Mouse (Mus musculus): Measurements from ENCODE around the gene Mut. TPM values are rescaled to one million over a fixed set of nuclear protein-coding genes. Genes with fewer than 3 reads are reported as not detected.

The Mut gene
- polyA plus RNA-seq, 1 experiment: 4.8 TPM

- H3K27me3 ChIP-seq (ENCODE audit: control insufficient read depth, insufficient read depth, insufficient read length): no peaks in the 10 kb centered on the region
- H3K4me3 ChIP-seq (ENCODE audit: insufficient read depth, poor library complexity, severe bottlenecking): no peak overlapping the region
- TF ChIP-seq MYOD1 (IDR thresholded peaks at IDR 0.05; ENCODE audit: control insufficient read depth, insufficient read length, low read depth) (no peak), MYOG (IDR thresholded peaks at IDR 0.05; ENCODE audit: control insufficient read depth, extremely low read depth, insufficient read length) (no peak), CTCF (IDR thresholded peaks at IDR 0.05; ENCODE audit: control insufficient read depth, insufficient read depth, insufficient read length) (no peak), FOSL1 (IDR thresholded peaks at IDR 0.05; ENCODE audit: insufficient read depth, low read length, poor library complexity, severe bottlenecking) (no peak), USF1 (IDR thresholded peaks at IDR 0.05; ENCODE audit: low read depth) (no peak), CEBPB (IDR thresholded peaks at IDR 0.05; ENCODE audit: low read depth) (no peak), MAX (IDR thresholded peaks at IDR 0.05) (no peak)
- no peaks in the 10 kb centered on the region for H3K79me3 ChIP-seq (ENCODE audit: low read depth)
- no peak overlapping the region for H3ac ChIP-seq (ENCODE audit: control insufficient read depth, insufficient read length, low read depth)
- peaks cover 3% of the 10 kb centered on the region for H3K36me3 ChIP-seq (ENCODE audit: control insufficient read depth, insufficient read depth)
- H3K79me2 ChIP-seq (ENCODE audit: control insufficient read depth, insufficient read depth): no peaks in the 10 kb centered on the region
Measured at GRCm38 (mm10) chr17:40948518-40948917, 14.0 kb downstream of the Mut start.

- H3K79me3 ChIP-seq (ENCODE audit: low read depth): no peaks in the 10 kb centered on the region
- no peaks in the 10 kb centered on the region for H3K79me2 ChIP-seq (ENCODE audit: control insufficient read depth, insufficient read depth)
- no peak overlapping the region for H3K4me3 ChIP-seq (ENCODE audit: insufficient read depth, poor library complexity, severe bottlenecking)
Measured at GRCm38 (mm10) chr17:40977914-40978313, 43.4 kb downstream of the Mut start.

GRCm38 (mm10) chr17:40992102-40992501, 57.6 kb downstream of the Mut start:
- Histone ChIP-seq H3K79me2 (ENCODE audit: control insufficient read depth, insufficient read depth) (no peaks in the 10 kb centered on the region), H3K79me3 (ENCODE audit: low read depth) (no peaks in the 10 kb centered on the region), H3K4me3 (ENCODE audit: insufficient read depth, poor library complexity, severe bottlenecking) (no peak overlapping the region), H3K36me3 (ENCODE audit: control insufficient read depth, insufficient read depth) (no peaks in the 10 kb centered on the region), H3K27me3 (ENCODE audit: control insufficient read depth, insufficient read depth, insufficient read length) (no peaks in the 10 kb centered on the region), H3ac (ENCODE audit: control insufficient read depth, insufficient read length, low read depth) (no peak overlapping the region)
- TF ChIP-seq CTCF (IDR thresholded peaks at IDR 0.05; ENCODE audit: control insufficient read depth, insufficient read depth, insufficient read length): no peak
- no peak for TF ChIP-seq FOSL1 (IDR thresholded peaks at IDR 0.05; ENCODE audit: insufficient read depth, low read length, poor library complexity, severe bottlenecking)

More at GRCm38 (mm10) chr17:40977914-40978313, 43.4 kb downstream of the Mut start:
- no peaks in the 10 kb centered on the region for H3K27me3 ChIP-seq (ENCODE audit: control insufficient read depth, insufficient read depth, insufficient read length)
- no peak overlapping the region for H3ac ChIP-seq (ENCODE audit: control insufficient read depth, insufficient read length, low read depth)
- TF ChIP-seq CEBPB (IDR thresholded peaks at IDR 0.05; ENCODE audit: low read depth): no peak
- TF ChIP-seq MYOG (IDR thresholded peaks at IDR 0.05; ENCODE audit: control insufficient read depth, extremely low read depth, insufficient read length): no peak
- no peak for TF ChIP-seq USF1 (IDR thresholded peaks at IDR 0.05; ENCODE audit: low read depth)
- TF ChIP-seq MAX (IDR thresholded peaks at IDR 0.05): no peak
- TF ChIP-seq MYOD1 (IDR thresholded peaks at IDR 0.05; ENCODE audit: control insufficient read depth, insufficient read length, low read depth): no peak
- no peak for TF ChIP-seq CTCF (IDR thresholded peaks at IDR 0.05; ENCODE audit: control insufficient read depth, insufficient read depth, insufficient read length)
- TF ChIP-seq FOSL1 (IDR thresholded peaks at IDR 0.05; ENCODE audit: insufficient read depth, low read length, poor library complexity, severe bottlenecking): no peak
- no peaks in the 10 kb centered on the region for H3K36me3 ChIP-seq (ENCODE audit: control insufficient read depth, insufficient read depth)

Other genes with a start within 250 kb of the Mut start
- gene Esp1, start 207.6 kb upstream of the Mut start, polyA plus RNA-seq (2012; fragmentation: generic; extraction: Trizol): not detected
- not detected for gene Crisp2, start 127.7 kb upstream of the Mut start, polyA plus RNA-seq (2012; fragmentation: generic; extraction: Trizol)
- not detected for gene Rhag, start 123.6 kb upstream of the Mut start, polyA plus RNA-seq (2012; fragmentation: generic; extraction: Trizol)
- gene 9130008F23Rik, start 54.1 kb upstream of the Mut start, polyA plus RNA-seq (2012; fragmentation: generic; extraction: Trizol): 2.2 TPM
- not detected for gene Glyatl3, start 20.3 kb upstream of the Mut start, polyA plus RNA-seq (2012; fragmentation: generic; extraction: Trizol)
- 4.7 TPM for gene Cenpq, start 362 bp downstream of the Mut start, polyA plus RNA-seq (2012; fragmentation: generic; extraction: Trizol)

Data from C2C12 (cell line).